Mouse (Mus musculus) left cerebral cortex, postnatal 10 days (tissue): ENCODE measurements at regions not wholly inside any gene's neighbourhood (a gene's known extent, or its start where the extent isn't known, plus 50 kb on each side); places are given as distances from the start of the nearest gene placed in this dataset.
A peak's percentile ranks its signal among the peaks of the same experiment; 100 is the strongest.

Source experiments
- DNase-seq, 2 experiments: peaks; one replicate each; pipeline ENCODE4 v3.0.0; 2021 to 2022; ENCODE audit warnings: low spot score in 2 of 2, mixed read lengths in 1 of 2; ENCODE audit errors: extremely low spot score in 1 of 2
- intact Hi-C: fragments of 180-260 bp; cut with DNase I; formaldehyde crosslinking; loops from one replicate; pipeline ENCODE4 v1.15.1; 2025

DNA sequence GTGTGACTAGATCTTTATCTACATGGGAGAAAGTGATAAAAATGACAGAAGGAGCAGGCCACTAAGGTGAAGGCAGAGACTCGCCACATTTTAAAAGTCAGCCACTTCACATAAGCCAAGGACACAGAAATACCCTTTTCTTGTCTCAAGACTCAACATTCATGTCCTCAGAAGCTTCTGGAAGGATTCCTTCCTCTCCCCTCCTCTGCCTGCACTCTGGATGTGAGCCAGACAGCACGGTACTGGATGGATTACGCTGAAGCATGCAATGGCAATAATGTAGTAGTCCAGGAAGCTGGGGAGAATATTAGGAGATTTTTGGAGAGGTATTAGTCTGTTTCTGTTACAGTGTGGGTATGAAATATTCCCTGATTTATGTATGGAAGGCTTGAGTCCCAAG, 100.5 kb upstream of the Zfp770 start:
- DNase-seq: peak in 1 of 2 experiments; percentile 11
- intact Hi-C loops: no loop called here

DNA sequence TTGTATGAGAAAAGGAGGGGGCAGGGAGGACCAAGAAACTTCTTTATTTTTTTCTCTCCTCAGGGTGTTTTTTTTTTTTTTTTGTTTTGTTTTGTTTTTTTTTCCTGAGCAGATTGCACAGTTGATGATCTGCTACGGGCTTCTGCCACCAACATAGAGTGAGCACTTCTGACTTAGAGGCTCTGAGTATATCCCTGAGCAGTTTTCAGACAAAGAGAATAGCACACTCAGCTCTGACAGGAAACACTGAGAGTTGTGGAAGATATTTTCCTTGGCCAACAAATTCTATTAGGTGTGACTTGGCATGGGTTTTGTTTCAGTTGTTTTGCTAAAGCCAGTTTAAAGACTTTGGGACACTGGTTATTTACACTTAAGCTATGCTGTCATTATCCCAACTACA, 93.8 kb upstream of the Zfp770 start:
- DNase-seq: no peak
- intact Hi-C loops: no loop called here

DNA sequence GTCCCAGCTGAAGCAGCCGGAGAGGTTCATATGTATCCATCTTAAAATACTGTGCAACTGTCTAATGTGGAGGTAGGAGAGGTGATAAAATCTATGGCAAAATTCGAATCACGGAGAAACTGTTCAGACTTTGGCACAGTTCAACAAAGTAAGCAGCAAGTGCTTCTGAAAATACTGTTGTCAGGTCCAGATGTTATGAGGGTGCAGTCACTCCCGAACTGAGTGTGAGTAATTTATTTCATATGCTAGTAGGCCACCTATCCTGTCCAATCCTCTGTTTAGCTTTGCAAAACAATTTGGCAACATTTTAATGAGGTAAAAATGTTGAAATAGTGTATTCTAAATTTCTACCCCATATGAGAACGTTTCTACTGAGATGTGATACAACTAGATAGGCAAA, 90.1 kb upstream of the Zfp770 start:
- no peak for DNase-seq
- intact Hi-C loops: no loop called here

DNA sequence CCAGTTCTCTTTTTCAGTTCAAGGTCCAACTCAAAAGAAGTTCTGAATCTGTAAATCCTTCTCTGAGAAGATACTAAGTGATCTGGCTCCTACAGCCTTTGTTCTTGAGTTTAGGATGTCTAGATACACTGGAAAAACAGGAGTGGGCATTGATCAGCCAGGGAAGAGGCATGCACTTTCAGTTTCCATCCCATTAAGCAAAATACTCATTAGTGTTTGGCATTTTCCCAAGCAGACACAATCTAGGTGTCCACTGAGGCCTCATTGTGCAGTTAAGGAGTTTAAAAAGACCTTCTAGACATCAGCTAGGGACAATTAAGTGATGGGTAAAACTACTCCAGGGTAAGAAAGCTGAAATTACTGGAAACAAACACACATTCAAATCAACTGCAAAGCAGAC, 74.3 kb upstream of the Zfp770 start:
- intact Hi-C loops: no loop called here
- no peak for DNase-seq

DNA sequence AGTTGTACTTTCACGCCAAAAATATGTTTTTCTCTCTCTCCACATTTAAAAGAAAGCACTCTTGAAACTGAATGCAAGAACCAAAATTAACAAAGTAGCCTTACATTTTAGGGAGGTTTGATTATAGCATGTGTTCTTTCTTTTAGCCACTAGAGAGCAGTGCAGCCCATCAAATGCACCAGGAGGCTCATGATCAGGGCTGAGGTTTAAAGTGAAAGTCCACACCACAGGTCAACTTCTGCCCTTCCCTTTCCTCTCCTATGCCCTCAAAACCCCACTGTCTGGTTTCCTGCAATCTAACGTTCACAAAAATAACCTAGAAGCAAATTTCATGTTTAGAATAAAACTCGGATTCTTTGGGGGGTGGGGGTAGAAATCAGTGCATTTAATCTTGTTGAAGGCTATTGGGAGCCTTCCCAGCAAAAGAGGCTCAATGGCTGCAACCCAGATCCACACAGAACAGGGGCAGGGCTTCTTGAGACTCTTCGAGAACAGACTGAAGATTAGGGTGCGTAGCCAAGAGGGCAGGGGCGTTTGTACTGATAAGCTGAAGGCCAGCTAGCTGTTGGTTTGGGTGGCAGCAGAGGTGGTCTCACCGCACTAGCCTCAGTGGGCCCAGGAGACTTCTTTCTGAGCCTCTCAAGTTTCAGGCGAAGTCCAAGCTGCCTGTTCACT, 59.3 kb upstream of the Zfp770 start:
- peak in 1 of 2 experiments; percentile 54 for DNase-seq
- intact Hi-C loops: loop anchor here (10.0 kb wide), 2 partner anchors 174 to 1844 kb away; no protein-coding TSS in a partner anchor

DNA sequence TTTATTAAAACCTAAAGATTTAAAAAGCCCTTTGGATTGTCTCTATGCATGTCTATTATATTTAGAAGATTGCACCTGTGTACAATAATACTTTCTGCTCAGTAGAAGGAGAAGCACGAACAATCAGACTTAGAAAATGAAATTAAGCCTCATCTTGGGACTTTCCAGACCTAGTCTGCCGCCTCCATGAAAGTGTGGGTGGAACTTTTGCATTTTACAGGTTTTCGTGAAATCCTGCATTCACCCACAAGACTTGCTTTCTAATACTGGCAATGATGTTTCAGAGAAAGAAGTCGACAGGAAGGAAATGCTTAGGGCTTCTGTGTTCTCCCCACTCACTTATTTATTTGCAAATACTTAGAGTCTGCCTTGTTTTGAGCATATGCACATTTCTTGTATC, 58.3 kb upstream of the Zfp770 start:
- DNase-seq: no peak
- intact Hi-C loops: no loop called here
